Mouse (Mus musculus) frontal cortex, adult 2 months (tissue): Measurements from ENCODE around the gene Foxp2. TPM values are rescaled to one million over a fixed set of nuclear protein-coding genes. Genes with fewer than 3 reads are reported as not detected.

Experiments
- DNase-seq, 2 experiments: peaks; one replicate each; pipeline ENCODE4 v3.0.0; 2022; ENCODE audit warnings: low spot score in 1 of 2; ENCODE audit errors: extremely low spot score in 1 of 2
- polyA plus RNA-seq: library from polyadenylated mRNA; depleted of rRNA; stranded (reverse); fragments of >200 nt; gene quantifications from 2 replicates; pipeline ENCODE4 v1.2.3, GENCODE M21; 2012; rRNA removed

Gene Foxp2
- polyA plus RNA-seq, 1 experiment: 7.2 TPM

- no peak for DNase-seq
Measured at GRCm38 (mm10) chr6:15347705-15348104, 446.6 kb downstream of the Foxp2 start.

DNA sequence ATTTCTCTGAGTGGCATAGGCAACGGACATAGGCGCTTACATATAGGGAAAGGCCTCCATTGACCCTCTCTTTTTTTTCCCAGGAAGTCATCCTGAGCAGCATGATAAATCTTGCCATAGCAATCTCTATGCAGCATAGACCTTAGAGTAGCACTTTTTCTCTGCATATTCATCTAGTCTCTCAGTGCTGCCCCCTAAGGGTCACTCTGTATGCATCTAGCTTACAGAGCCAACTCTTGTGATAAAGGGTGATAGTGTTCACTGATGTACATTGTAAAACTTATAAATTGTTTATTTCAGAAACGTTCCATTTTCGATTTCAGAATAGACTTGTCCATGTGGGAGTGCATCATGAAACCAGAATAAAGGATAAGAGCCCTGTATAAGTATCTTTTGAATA is 454.7 kb downstream of the Foxp2 start:
- no peak for DNase-seq

DNA sequence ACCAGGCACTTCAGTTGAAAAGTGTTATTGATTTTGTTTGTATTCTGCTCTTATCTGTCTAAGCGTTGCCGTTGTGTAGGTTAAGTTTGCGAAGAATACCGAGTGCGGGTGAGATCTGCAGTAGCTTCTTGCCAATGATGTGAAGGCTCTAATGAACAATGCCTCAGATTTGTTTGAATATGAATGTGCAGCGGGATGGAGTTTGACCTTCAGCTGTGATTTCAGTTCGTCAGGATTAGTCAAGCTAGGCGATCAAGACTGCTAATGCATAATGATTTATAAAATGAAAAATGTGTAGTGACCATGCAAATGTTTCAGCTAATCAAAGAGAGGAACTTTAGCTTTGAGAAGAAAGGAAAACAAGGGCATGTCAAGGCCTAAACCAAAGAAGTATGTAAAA is 469.1 kb downstream of the Foxp2 start:
- DNase-seq: no peak

DNA sequence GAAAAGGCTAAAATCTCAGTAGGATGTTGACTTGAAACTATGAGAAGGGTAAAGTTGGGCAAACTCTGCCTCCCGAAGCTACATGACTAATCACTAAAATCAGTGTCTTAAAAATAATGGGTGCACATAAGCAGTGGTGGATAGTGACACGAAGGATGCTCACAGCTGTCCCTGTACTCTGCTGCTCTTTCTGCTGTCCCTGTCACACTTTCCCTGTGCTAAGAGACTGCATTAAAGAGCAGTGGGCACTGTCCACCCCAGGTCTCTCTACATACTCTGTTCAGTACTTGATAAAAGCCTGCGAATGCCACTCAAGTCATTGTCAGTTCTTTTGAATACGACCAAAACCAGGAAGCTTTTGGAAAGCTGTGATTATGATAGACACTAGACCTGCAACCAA is 469.7 kb downstream of the Foxp2 start:
- no peak for DNase-seq

DNA sequence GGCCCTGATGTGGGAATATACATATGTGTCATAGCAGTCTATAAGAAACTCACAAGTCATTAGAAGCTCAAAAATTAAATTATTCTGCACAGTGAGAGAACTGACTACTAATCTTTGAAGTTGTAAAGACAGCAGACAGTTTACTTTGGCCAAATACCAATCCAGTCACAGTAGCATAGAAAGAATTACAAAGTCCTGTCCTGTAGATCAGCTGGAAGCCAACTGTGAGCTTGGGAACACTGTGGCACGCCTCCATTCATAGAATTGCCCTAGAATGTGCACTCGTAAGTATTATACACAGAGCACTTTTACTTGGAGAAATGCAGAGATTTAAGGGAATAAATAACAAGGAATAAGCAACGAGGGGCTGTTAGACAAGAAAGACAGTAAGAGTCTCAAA is 472.5 kb downstream of the Foxp2 start:
- no peak for DNase-seq

DNA sequence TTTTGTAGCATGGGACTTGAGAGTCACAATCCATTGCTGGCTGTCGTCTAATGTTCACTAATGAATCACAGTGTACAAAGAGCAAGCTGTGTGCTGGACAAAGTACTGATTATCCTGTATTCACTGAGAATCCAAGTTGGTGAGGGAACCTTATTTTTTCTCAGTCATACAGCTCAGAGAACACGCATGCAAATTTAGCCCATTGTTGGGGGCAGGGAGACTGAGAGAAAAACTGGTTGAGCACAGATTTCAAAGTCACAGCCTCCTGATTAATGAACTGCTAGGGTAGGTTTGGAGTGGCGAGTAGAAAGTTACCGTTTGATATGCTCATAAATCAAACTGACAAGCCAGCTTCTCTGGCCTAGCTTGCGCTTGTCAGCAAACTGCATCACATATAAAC is 477.1 kb downstream of the Foxp2 start:
- DNase-seq: no peak

DNA sequence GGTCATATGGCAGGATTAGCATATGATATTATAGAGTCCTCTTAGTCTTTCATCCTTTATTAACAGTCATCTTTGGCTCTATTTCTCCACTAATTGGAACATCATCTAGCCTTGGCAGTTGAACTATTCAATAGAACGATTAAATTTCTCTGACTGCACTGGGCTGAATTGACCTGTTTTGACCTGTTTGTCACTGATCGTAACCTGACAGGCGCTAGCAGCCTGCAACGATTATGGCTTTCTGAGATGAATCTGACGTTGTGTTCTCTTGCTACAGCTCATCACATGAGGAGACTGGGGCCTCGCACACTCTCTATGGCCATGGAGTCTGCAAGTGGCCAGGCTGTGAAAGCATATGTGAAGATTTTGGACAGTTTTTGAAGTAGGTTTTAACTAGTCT is 495.3 kb downstream of the Foxp2 start:
- DNase-seq: no peak

DNA sequence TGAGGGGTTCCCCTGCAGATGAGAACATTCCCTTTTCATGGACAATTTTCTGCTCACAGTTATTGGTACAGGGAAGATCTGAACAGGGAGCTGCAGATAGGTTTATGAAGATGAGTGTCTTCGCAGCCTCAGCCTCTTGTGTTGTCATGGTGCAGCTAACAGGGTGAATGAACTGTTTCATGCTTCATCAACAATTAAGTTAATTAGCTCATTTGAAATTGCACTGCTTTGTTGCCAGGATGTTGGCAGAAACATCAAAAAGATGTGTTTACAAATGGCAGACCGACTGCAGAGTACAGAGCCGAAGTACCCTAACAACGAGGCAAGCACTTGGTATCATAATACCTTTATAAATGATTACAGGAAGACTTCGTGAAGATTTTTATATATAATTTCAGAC is 496.3 kb downstream of the Foxp2 start:
- DNase-seq: no peak

DNA sequence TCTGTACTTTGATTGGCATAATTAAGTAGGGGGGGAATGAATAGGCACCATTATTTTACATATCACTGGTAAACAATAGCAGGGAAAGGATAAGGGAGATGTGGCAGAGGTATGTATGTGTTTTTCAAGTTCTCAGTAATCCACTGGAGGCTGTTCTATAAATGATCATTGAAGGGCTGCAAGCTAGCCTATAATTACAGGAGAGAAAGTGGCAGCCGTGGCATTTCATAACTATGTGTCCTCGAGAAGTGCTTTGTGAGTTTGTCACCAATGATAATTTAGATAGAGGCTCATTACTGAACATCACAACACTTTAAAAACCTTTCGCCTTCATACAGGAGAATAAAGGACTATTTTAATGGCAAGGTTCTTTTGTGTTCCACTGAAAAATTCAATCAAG is 500.0 kb downstream of the Foxp2 start:
- DNase-seq: no peak

DNA sequence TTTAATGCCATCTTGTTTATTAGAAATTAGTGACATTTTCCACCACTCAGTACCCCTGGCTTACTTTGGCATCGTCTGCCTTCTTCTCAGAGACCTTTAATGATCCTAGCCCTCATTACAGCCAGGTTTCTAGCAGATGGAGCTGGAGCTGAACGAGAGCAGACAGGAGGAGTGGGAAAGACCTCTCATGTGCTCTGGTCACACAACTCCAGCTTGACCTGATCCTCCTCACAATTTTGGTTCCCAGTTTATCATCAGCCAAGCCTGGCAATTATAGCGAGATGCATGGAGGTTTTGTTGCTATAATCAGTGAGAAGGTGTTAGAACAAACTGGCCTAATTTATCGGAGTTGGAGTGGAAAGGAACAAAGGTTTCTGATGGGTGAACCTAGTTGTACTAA is 500.9 kb downstream of the Foxp2 start:
- no peak for DNase-seq

- DNase-seq: peak in 1 of 2 experiments; percentile 52
Measured at GRCm38 (mm10) chr6:15415099-15415498, 514.0 kb downstream of the Foxp2 start.

DNA sequence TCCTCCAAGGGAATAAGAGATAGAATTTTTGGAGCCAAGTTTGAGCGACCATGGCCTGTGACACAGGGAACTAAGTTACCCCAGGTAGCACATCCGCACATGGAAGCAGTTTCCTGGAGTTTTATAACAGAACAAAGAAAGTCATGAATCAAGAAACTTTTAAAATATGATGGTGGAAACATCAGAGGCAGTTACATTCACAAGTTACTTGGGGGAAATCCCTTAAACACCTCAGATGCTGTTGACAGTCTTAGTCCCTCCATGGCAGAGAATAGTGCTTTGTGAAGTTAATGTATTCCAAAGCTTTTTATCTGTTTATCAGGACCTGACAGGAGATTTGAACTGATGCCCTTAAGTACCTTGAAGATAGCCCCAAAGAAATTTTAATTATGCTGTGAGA is 558.6 kb downstream of the Foxp2 start:
- DNase-seq: no peak

GRCm38 (mm10) chr6:15463390-15463789 is 562.2 kb downstream of the Foxp2 start:
- DNase-seq: no peak

DNA sequence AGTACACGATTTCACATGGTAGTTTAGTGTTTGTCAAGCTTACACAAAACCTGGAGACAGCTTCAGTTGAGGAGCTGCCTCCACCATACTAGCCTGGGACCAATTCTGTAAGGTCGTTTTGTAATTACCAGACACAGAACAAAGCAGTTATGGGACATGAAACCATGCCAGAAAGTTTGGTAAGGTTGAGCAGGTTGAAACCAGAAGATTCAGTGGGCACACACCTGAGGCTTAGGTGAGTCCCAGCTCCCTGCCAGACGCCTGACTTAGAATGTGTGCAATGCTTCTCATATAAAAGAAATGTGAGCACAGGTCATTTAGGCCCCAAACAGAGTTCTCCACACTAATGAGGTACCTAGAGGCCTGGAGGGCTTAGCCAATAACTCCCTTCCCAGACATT is 564.3 kb downstream of the Foxp2 start:
- DNase-seq: no peak

DNA sequence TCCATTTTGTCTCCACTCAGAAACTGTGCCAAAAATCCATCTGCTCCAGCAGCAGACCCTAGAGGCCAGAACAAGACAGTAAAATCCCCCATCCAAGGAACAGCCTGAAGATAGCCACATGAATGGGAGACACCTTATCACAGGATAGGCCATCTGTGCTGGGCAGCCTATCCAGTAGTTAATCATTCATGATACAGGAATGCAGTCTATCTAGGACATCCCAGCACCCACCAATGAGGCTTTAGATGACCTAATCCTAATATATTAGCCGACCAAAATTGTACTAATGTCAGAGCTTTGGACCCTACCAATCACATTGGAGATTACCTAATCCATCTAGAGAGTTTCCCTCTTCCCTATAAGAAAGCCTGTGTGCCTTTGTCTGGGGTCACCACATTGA is 565.5 kb downstream of the Foxp2 start:
- DNase-seq: no peak

DNA sequence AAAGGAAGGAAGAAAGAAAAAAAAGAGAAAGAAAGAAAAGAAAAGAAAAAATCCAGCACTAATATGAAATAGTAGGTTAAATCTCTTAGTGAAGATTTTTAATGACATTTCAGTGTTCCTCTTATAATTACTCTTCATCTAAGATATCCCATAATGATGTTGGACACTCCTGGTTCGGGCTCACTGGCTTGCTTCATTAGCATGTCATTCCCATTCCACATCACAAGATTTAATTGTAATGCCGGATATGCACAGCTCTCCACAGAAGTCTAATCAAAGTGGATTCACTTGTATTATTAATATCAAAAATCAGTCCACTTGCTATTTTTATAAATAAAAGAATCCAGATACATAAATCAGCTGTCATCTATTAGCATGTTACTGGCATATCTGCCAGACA is 585.8 kb downstream of the Foxp2 start:
- DNase-seq: no peak

Other genes with a start within 250 kb of the Foxp2 start
- 0.02 TPM in 1 of 2 replicates, not detected in the other for gene Ppp1r3a, start 146.1 kb upstream of the Foxp2 start, polyA plus RNA-seq